Mouse (Mus musculus): ENCODE data around the gene Dhdh. TPM values are rescaled to one million over a fixed set of nuclear protein-coding genes. Genes with fewer than 3 reads are reported as not detected.
"Not testable (repeated sequence)": the region's sequence is repeated elsewhere in the genome, so short reads cannot be mapped to it uniquely, and the experiment has no call there.

Gene Dhdh
- polyA plus RNA-seq, 1 experiment = 190 TPM

DNA sequence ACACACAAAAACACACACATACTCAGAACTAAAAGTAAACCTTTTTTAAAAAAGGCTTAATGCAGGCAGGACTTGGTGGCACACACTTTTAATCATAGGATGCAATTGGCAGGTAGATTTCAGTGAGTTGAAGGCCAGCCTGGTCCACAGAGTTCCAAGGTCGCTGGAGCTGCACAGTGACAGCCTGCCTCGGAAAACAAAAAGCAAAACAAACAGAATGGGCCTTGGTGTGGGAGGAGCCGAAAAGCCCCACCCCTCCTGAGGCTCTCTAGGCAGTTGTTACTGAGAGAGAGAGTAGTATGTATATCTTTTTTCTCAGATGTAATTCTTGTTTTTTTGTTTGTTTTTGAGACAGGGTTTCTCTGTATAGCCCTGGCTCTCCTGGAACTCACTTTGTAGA is 2.7 kb upstream of the Dhdh start:
- peaks cover 4% of the 10 kb centered on the region; the same call in 1 of the 2 replicates for H3K4me1 ChIP-seq (ENCODE audit: control insufficient read depth, insufficient read depth, insufficient read length, low read length)
- H3K4me3 ChIP-seq (ENCODE audit: insufficient read depth, low read depth, low read length) = no peak overlapping the region
- no peak overlapping the region; the same call in 1 of the 2 replicates for H3K27ac ChIP-seq (replicated peaks; ENCODE audit: low read depth, low read length)

DNA sequence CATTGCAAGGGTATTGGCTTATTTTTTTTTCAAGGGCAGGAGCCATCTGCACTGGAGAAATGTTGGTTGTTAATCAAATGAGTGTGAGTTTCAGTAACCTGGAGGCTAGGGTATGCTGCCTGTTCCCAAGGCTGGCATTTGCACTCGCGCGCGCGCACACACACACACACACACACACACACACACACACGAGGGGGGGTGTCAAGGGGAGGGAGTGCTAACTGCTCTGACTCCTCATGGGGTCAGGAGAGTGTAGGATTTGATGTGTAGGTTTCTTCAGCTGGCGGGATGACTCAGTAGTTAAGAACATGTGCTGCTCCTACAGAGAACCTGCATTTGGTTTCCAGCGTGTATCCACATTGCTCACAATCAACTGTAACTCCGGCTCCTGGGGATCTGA is 2.2 kb upstream of the Dhdh start:
- H3K27ac ChIP-seq (replicated peaks; ENCODE audit: low read depth, low read length) = no peak overlapping the region; the same call in 1 of the 2 replicates
- peaks cover 4% of the 10 kb centered on the region; the same call in 1 of the 2 replicates for H3K4me1 ChIP-seq (ENCODE audit: control insufficient read depth, insufficient read depth, insufficient read length, low read length)
- no peak overlapping the region for H3K4me3 ChIP-seq (ENCODE audit: insufficient read depth, low read depth, low read length)

DNA sequence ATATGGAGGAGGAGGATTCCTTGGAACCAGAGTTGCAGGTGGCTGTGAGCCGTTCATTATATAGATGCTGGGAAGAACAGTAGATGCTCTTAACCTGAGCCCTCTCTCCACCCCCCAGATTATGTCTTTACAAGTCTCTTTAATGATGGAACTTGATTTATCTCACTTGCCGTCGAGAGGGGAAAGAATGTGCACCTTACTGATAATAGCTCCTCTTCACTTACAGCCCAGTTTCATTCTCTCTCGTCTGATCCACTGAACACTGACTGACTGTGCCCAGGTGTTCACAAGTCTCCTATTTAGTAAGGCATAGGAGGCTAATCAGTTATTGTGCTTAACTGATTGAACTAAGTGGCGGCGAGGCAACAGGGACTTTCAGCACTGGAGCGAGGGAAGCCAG is 973 bp upstream of the Dhdh start:
- Histone ChIP-seq H3K27ac (replicated peaks; ENCODE audit: low read depth, low read length) (no peak overlapping the region), H3K4me1 (ENCODE audit: control insufficient read depth, insufficient read depth, insufficient read length, low read length) (peaks cover 4% of the 10 kb centered on the region; the same call in 1 of the 2 replicates), H3K4me3 (ENCODE audit: insufficient read depth, low read depth, low read length) (no peak overlapping the region)

DNA sequence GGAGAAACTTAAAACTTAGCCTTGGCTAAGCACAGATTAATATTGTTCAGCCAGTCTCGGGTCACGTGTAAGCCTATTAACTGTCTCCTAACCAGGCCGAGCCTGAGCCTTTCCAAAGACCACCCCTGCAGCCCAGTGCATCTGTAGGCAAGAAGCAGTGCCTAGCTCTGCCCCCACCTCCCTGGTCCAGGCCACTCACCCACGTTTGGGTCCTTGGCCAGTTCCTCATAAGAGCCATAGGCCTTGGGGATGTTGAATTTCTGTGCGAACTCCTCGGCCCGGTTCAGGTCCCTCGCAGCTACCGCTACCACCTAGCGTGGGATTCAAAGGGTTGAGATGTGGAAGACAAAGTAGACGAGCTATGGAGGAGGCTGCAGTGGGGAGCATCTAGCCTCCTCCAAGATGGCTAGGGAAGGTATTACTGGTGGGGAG is 728 bp downstream of the Dhdh start:
- Histone ChIP-seq H3K4me3 (ENCODE audit: insufficient read depth, low read depth, low read length) (peak overlapping the region; percentile 91), H3K4me1 (ENCODE audit: control insufficient read depth, insufficient read depth, insufficient read length, low read length) (peaks cover 4% of the 10 kb centered on the region; the same call in 1 of the 2 replicates), H3K27ac (replicated peaks; ENCODE audit: low read depth, low read length) (peak overlapping the region; percentile 66)

DNA sequence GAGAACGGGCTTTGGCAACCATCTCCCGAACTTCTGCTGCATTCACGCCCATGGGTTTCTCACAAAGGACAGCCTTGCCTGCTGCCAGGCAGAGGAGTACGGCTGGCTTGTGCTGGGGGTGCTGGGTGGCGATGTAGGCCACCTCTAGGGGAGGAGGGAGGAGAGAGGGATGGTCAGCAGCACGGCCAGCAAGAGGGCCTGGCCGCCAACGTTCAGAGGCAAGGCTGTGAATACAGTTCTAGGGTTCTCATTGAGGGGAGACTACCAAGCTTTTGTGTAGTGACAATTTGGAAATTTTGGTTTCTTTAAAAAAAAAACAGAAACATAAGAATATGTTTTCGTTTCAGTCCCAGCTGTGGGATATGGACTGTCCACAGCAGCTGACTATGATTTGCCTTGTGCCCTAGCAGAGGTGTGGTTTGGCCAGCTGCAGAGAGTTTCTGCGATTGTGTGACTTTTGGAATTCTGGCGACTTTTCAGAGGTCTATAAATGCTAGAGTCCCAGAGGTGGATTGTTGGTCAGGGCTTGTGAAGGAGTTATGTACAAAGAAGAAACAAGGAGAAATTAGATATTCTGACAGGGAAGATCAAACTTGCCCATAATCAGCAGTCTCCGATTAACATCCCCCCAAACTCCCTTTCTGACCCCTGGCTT is 1.7 kb downstream of the Dhdh start, which contains the start of gene Gm45808:
TSS of gene Gm45808 (minus strand) at position 51 of the 655 bp plus-strand sequence.
- Histone ChIP-seq H3K4me3 (ENCODE audit: insufficient read depth, low read depth, low read length) (peak within 1 kb of the TSS; percentile 91), H3K4me1 (ENCODE audit: control insufficient read depth, insufficient read depth, insufficient read length, low read length) (peaks cover 4% of the 10 kb centered on the region; the same call in 1 of the 2 replicates), H3K27ac (replicated peaks; ENCODE audit: low read depth, low read length) (peak within 1 kb of the TSS; percentile 66)

DNA sequence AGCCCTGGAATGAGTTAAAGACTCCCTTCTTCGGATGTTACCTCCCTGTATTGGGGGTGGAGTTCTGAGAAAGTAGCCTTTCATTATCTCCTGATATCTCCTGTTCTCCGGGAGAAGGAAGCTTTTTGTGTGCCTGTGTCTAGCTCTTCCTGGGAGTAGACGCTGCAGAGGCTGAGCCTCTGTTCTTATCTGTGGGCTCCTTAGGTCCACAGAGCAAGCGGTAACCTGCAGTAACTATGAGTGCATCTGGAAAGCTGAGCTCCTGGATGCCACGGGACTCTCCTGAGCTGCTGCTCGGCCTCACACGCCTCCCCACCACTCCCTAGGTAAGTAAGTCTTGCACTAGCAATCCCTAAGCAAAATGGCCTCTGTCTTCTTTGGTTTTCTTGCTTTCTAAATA is 2.4 kb downstream of the Dhdh start:
- Histone ChIP-seq H3K4me1 (ENCODE audit: control insufficient read depth, insufficient read depth, insufficient read length, low read length) (peaks cover 4% of the 10 kb centered on the region; the same call in 1 of the 2 replicates), H3K27ac (replicated peaks; ENCODE audit: low read depth, low read length) (no peak overlapping the region), H3K4me3 (ENCODE audit: insufficient read depth, low read depth, low read length) (no peak overlapping the region)

DNA sequence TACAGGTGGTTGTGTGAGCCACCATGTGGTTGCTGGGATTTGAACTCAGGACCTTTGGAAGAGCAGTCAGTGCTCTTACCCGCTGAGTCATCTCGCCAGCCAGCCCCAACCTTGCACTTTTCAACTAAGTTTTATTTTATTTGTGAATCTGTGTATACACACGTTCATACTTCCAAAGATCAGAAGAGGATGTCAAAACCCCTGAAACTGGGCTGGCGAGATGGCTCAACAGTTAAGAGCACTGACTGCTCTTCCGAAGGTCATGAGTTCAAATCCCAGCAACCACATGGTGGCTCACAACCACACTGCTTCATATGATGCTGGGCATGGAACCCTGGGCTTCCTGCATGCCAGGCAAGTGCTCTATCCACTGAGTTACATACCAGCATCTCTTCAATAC is 3.6 kb downstream of the Dhdh start:
- not testable (repeated sequence) for H3K4me3 ChIP-seq (ENCODE audit: insufficient read depth, low read depth, low read length); H3K4me1 ChIP-seq (ENCODE audit: control insufficient read depth, insufficient read depth, insufficient read length, low read length); H3K27ac ChIP-seq (replicated peaks; ENCODE audit: low read depth, low read length)

DNA sequence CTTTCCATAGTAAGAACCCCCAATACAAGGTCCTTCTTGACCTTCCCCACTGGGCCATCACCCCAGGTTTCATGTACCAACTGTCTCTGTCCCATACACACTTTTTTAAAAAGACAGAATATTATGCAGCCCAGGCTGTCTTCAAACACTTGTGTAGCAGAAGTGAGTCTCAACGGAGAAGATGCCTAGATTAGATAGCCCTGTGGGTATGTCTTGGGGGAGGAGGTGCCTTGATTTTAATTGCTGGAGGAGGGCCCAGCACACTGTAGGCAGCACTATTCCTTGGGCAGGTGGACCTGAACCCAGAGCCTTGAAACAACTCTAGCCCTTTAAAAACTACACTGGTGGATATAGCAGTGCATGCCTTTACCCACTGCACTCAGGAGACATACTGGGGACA is 6.4 kb downstream of the Dhdh start:
- no peak overlapping the region for H3K27ac ChIP-seq (replicated peaks; ENCODE audit: low read depth, low read length)
- H3K4me3 ChIP-seq (ENCODE audit: insufficient read depth, low read depth, low read length) = no peak overlapping the region
- no peaks in the 10 kb centered on the region; the same call in 1 of the 2 replicates for H3K4me1 ChIP-seq (ENCODE audit: control insufficient read depth, insufficient read depth, insufficient read length, low read length)

DNA sequence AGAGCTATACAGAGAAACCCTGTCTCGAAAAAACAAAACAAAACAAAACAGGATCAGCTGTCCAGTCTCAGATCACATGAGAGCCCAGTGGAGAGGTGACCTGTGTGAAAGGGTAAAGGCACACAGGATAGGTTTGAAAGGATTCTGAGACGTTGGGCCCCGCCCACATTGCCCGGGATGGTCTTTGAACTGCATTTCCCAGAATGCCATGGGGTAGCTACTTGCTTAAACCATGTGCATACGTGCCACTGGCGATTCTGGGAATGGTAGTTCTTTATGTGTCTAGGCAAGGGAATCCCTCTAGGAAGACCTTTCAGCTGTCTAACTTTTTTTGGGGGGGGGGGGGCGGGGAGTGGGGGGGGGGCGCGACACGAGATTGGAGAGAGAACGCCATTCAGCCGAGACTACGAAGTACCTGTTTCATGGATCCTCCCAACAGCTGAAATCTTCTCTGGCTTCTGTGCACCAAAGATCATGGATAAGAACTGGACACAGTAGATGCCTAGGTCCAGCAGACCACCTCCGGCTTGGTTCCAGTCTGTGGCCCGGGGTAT is 7.2 kb downstream of the Dhdh start, which contains the start of gene Tulp2:
TSS of gene Tulp2 (plus strand) at position 504 of the 554 bp plus-strand sequence.
- Histone ChIP-seq H3K4me3 (ENCODE audit: insufficient read depth, low read depth, low read length) (no peak within 1 kb of the TSS), H3K4me1 (ENCODE audit: control insufficient read depth, insufficient read depth, insufficient read length, low read length) (no peaks in the 10 kb centered on the region), H3K27ac (replicated peaks; ENCODE audit: low read depth, low read length) (no peak within 1 kb of the TSS)

DNA sequence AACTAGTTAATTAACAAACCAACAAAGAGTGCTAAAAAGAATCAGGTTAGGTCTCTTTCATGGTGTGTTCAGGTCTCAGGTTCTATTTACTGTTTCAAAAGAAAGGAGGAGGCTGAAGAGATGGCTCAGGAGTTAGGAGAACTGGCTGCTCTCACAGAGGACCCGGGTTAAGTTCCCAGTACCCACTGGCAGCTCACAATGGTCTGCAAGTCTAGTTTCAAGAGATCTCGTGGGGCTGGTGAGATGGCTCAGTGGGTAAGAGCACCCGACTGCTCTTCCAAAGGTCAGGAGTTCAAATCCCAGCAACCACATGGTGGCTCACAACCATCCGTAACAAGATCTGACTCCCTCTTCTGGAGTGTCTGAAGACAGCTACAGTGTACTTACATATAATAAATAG is 8.3 kb downstream of the Dhdh start:
- H3K27ac ChIP-seq (replicated peaks; ENCODE audit: low read depth, low read length); H3K4me3 ChIP-seq (ENCODE audit: insufficient read depth, low read depth, low read length); H3K4me1 ChIP-seq (ENCODE audit: control insufficient read depth, insufficient read depth, insufficient read length, low read length): not testable (repeated sequence)

DNA sequence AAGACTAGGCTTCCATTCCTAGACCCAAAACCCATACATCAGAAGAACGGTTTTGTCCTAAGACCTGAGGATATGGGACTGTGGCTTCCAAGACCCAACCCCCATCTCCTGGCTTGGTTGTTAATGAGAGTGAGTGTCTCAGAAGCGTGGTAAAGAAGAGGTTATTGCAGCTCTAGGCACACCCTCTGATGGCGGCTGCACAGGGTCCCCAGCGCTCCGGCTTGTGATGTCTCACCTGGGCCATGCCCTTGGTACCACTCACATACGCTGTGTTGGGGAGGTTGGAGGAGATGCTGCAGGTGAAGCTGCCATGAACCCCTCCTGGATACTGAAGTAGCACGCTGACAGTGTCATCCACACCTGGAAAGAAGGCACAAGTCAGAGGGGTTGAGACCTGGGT is 9.8 kb downstream of the Dhdh start:
- Histone ChIP-seq H3K4me1 (ENCODE audit: control insufficient read depth, insufficient read depth, insufficient read length, low read length) (no peaks in the 10 kb centered on the region), H3K4me3 (ENCODE audit: insufficient read depth, low read depth, low read length) (no peak overlapping the region), H3K27ac (replicated peaks; ENCODE audit: low read depth, low read length) (no peak overlapping the region)

DNA sequence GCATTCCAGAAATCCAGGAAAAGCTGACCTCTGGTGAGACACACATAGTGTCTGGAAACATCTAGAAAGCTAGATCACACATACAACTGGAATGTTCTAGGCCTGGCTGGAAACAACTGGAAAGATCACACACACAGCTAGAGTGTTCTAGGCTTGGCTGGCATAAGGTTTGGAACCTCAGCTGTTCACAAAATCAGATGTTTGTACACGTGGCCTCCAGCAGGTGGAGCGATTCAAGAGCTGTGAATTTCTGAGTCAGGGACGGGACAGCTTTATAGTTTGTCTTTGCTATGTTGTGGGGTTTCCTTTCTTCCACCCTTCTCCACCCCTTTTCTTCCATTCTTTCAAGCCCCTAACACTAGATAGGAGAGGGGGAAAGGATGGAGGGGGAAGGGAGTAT is 11.6 kb downstream of the Dhdh start:
- Histone ChIP-seq H3K4me1 (ENCODE audit: control insufficient read depth, insufficient read depth, insufficient read length, low read length) (no peaks in the 10 kb centered on the region), H3K27ac (replicated peaks; ENCODE audit: low read depth, low read length) (no peak overlapping the region), H3K4me3 (ENCODE audit: insufficient read depth, low read depth, low read length) (no peak overlapping the region)

DNA sequence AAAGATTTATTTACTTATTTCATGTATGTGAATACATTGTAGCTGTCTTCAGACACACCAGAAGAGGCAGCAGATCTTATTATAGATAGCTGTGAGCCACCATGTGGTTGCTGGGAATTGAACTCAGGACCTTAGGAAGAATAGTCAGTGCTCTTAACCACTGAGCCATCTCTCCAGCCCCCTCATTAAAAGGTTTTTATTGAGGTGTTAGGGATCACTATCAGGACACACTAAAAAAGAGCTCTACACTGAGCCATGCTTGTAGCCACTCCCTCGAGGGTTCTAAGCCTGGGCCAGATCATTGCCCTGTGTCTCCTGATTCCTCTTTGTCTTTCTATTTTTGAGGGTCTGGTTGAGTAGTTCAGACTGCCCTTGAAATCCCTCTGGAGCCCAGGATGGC is 12.2 kb downstream of the Dhdh start:
- H3K4me1 ChIP-seq (ENCODE audit: control insufficient read depth, insufficient read depth, insufficient read length, low read length) = no peaks in the 10 kb centered on the region
- H3K4me3 ChIP-seq (ENCODE audit: insufficient read depth, low read depth, low read length) = no peak overlapping the region
- H3K27ac ChIP-seq (replicated peaks; ENCODE audit: low read depth, low read length) = no peak overlapping the region

DNA sequence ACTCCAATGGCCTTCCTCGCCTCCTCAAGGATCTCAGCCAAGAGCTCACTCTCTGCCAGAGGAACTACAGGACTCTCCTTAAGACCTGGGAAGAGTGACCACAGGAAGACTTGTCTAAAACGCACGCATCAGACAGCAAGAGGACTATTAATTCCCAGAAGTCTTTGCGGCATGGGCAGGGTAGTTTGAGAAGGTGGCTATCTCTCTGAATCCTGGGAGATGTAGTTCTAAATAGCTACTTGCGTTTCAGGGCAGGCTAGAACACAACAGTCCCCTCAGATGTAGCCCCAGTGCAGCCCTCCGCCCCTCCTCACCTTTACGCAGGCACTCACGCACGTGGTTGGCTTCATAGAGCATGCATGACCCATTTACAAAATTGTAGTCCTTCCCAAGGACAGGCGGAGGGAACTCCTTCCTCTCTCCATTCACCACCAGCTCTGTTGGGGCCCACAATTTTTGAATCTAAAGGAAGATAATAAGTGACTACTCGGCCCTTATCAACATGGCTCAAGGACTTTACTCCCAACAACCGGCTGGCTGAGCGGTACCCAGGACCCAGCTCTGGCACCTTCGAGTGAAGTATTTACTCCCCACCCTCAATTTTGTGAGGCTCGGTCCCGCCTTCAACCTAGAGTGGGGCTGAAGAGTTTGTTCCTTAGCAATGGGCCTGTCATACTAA is 13.2 kb downstream of the Dhdh start:
- Histone ChIP-seq H3K4me1 (ENCODE audit: control insufficient read depth, insufficient read depth, insufficient read length, low read length) (no peaks in the 10 kb centered on the region), H3K27ac (replicated peaks; ENCODE audit: low read depth, low read length) (no peak overlapping the region), H3K4me3 (ENCODE audit: insufficient read depth, low read depth, low read length) (no peak overlapping the region)

DNA sequence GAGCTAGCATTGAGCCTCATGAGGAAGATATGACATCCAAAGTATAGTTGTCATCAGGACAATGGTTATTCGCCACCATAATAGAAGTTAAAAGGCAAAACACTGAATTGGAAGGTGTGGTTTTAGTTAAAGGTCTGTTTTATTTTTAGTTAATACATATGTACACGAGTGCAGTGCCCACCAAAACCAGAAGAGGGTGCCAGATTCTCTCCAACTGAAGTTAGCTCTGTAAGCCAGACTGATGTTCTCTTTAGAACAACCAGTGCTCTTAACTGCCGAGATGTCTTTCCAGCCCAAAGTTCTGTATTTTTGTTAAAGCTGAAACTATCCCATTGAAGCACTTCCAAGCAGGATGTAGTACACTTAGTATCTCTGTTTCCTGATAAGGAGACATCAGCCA is 17.7 kb downstream of the Dhdh start:
- Histone ChIP-seq H3K4me3 (ENCODE audit: insufficient read depth, low read depth, low read length) (no peak overlapping the region), H3K4me1 (ENCODE audit: control insufficient read depth, insufficient read depth, insufficient read length, low read length) (peaks cover 3% of the 10 kb centered on the region), H3K27ac (replicated peaks; ENCODE audit: low read depth, low read length) (no peak overlapping the region)
